Mouse (Mus musculus) intestine, embryonic 14.5 days (tissue): Measurements from ENCODE around the gene Ccdc77. TPM values are rescaled to one million over a fixed set of nuclear protein-coding genes. Genes with fewer than 3 reads are reported as not detected.

Experiments
- ATAC-seq: fragments of 200-750 bp; cut with Nextera tagmentation; replicated peaks from 2 replicates; pipeline ENCODE4 v1.8.0; 2017; ENCODE audit warnings: low read depth, moderate number of reproducible peaks, moderate TSS enrichment, moderate library complexity; ENCODE audit not compliant: low FRiP score, low TSS enrichment
- DNase-seq: peaks from one replicate; pipeline ENCODE4 v3.0.0-alpha.2; 2018; ENCODE audit warnings: low spot score
- H3K27ac ChIP-seq: fragments of 300-500 bp; sonication (generic); 2 replicates; pipeline ENCODE4 v1.5.1; 2014; ENCODE audit warnings: low read depth, mild to moderate bottlenecking, control low read depth
- H3K27me3 ChIP-seq: fragments of 300-500 bp; sonication (generic); replicated peaks from 2 replicates; pipeline ENCODE4 v1.6.1; 2014; ENCODE audit warnings: low read length, control low read depth; ENCODE audit not compliant: control insufficient read depth, insufficient read depth
- H3K36me3 ChIP-seq: fragments of 300-500 bp; sonication (generic); 2 replicates; pipeline ENCODE4 v1.6.1; 2014; ENCODE audit warnings: low read length, control low read depth; ENCODE audit not compliant: control insufficient read depth, insufficient read depth
- H3K4me1 ChIP-seq: fragments of 300-500 bp; sonication (generic); replicated peaks from 2 replicates; pipeline ENCODE4 v1.6.1; 2014; ENCODE audit warnings: low read length, control low read depth, mixed read lengths; ENCODE audit not compliant: control insufficient read depth, insufficient read depth
- H3K4me2 ChIP-seq: fragments of 300-500 bp; sonication (generic); 2 replicates; pipeline ENCODE4 v1.6.1; 2014; ENCODE audit warnings: low read length
- H3K4me3 ChIP-seq: fragments of 300-500 bp; sonication (generic); 2 replicates; pipeline ENCODE4 v1.5.1; 2014; ENCODE audit warnings: low read depth, low read length, control low read depth, mixed read lengths
- H3K9ac ChIP-seq: fragments of 300-500 bp; sonication (generic); 2 replicates; pipeline ENCODE4 v1.6.1; 2014; ENCODE audit warnings: mild to moderate bottlenecking, low read length
- H3K9me3 ChIP-seq: fragments of 300-500 bp; sonication (generic); 2 replicates; pipeline ENCODE4 v1.6.1; 2016; ENCODE audit warnings: low read length, control low read depth; ENCODE audit not compliant: control insufficient read depth
- WGBS: fragments of 180-500 bp; shearing (Covaris S2); extraction: QIAGEN DNeasy Blood & Tissue Kit; methylation state at CpG from one replicate; pipeline ENCODE4 v1.1.7; 2014; 5-methylcytosine and 5-hydroxymethylcytosine counted together
- polyA plus RNA-seq: library from polyadenylated mRNA; unstranded; fragments of >200 nt; fragmentation: Nextera tagmentation; extraction: Ambion mirVana; gene quantifications from 2 replicates; pipeline ENCODE4 v1.2.1, GENCODE M21; 2014

The Ccdc77 gene
- polyA plus RNA-seq, 1 experiment from 2014 or later, result 21.5 TPM

DNA sequence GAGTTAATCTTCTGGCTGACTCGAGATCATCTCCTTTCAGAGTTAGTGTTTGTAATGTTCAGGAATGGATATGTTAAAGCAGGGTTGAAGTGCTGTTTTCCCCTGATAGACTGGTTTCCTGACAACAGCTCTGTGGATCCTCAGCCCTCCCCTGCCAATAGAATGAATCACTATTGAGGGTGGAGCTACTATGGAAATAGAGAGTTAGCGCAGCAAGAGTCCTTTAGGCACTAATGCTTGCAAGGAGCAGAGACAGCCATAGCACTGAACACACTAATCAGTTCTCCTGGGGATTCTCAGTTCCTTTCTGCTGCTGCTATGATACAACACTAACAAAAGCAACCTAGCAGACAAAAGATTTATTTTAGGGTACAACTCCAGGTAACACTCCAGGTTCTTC, 43.8 kb downstream of the Ccdc77 start:
- Histone ChIP-seq H3K9me3 (no peaks in the 10 kb centered on the region), H3K36me3 (peaks cover 19% of the 10 kb centered on the region), H3K9ac (no peak overlapping the region), H3K27me3 (no peaks in the 10 kb centered on the region), H3K27ac (no peak overlapping the region), H3K4me1 (no peaks in the 10 kb centered on the region), H3K4me2 (no peak overlapping the region), H3K4me3 (no peak overlapping the region)
- 75% methylated on average over 2 of the region's 2 CpGs for WGBS
- DNase-seq (no peak), ATAC-seq (no peak)

DNA sequence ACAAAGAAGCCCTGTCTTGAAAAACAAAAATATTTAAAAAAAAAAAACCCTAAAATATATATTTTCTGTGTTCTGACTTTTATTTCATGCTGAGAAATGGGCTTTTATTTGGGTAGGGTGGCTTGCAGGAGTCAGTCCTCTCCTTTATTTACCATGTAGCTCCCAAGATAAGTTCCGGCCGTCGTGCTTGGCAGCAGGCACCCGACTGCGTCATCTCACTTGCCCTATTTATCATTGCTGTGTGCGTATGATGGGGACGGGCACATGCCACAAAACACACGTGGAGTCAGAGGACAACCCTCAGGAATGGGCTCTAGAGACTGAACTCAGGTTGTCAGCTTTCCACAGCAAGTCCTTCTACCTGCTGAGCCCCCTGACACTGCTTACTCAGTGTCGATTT, 45.0 kb downstream of the Ccdc77 start:
- Histone ChIP-seq H3K27me3 (no peaks in the 10 kb centered on the region), H3K9me3 (no peaks in the 10 kb centered on the region), H3K4me2 (no peak overlapping the region), H3K9ac (no peak overlapping the region), H3K4me1 (no peaks in the 10 kb centered on the region), H3K4me3 (no peak overlapping the region), H3K36me3 (0 out of 2 replicates have a peak, but pooled peaks cover 10% of the 10 kb centered on the region), H3K27ac (no peak overlapping the region)
- no peak for ATAC-seq
- 72% methylated on average over 9 of the region's 9 CpGs for WGBS
- no peak for DNase-seq

- no peak overlapping the region for H3K27ac ChIP-seq
- no peak overlapping the region for H3K9ac ChIP-seq
- H3K9me3 ChIP-seq, result no peaks in the 10 kb centered on the region
- 0 out of 2 replicates have a peak, but pooled peaks cover 3% of the 10 kb centered on the region for H3K36me3 ChIP-seq
- DNase-seq (no peak), ATAC-seq (peak; percentile 37; the same call in 1 of the 2 replicates)
- no peak overlapping the region for H3K4me2 ChIP-seq
- H3K4me1 ChIP-seq, result no peaks in the 10 kb centered on the region
- no peak overlapping the region for H3K4me3 ChIP-seq
- H3K27me3 ChIP-seq, result no peaks in the 10 kb centered on the region
- 51% methylated on average over 11 of the region's 11 CpGs for WGBS
Observed at GRCm38 (mm10) chr6:120318303-120318940, 45.8 kb downstream of the Ccdc77 start.

GRCm38 (mm10) chr6:120312443-120312842, 51.7 kb downstream of the Ccdc77 start:
- ATAC-seq, result no peak
- WGBS, result 77% methylated on average over 5 of the region's 5 CpGs
- no peak overlapping the region for H3K4me3 ChIP-seq

DNA sequence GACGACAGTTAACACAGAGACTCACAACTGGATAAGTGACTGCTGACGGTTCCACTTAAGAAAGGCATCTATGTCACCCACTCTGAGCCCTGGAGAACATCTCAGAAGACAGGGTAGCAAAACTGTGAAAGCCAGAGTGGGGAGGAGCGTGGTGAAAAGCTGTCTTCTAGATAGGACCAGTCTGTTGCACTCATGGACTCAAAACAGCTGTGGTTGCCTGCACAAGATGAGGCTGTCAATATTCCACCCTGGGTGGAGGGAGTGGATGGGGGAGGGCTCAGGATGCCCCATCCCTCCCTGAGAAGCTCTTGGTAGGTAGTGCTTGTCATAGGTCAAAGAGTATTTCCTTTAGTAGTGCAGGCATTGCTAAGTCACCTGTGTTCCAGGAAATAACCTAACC, 54.4 kb downstream of the Ccdc77 start:
- Histone ChIP-seq H3K36me3 (no peaks in the 10 kb centered on the region), H3K9me3 (no peaks in the 10 kb centered on the region), H3K9ac (no peak overlapping the region), H3K27ac (no peak overlapping the region), H3K4me3 (no peak overlapping the region), H3K27me3 (no peaks in the 10 kb centered on the region), H3K4me2 (no peak overlapping the region), H3K4me1 (no peaks in the 10 kb centered on the region)
- 34% methylated on average over 3 of the region's 3 CpGs for WGBS
- ATAC-seq (no peak), DNase-seq (no peak)

More at GRCm38 (mm10) chr6:120312443-120312842, 51.7 kb downstream of the Ccdc77 start:
- Histone ChIP-seq H3K9ac (no peak overlapping the region), H3K4me2 (no peak overlapping the region), H3K9me3 (no peaks in the 10 kb centered on the region), H3K4me1 (no peaks in the 10 kb centered on the region), H3K27me3 (no peaks in the 10 kb centered on the region), H3K27ac (no peak overlapping the region), H3K36me3 (no peaks in the 10 kb centered on the region)
- DNase-seq, result no peak

GRCm38 (mm10) chr6:120309338-120309737, 54.8 kb downstream of the Ccdc77 start:
- no peak overlapping the region for H3K9ac ChIP-seq
- ATAC-seq, result no peak
- 66% methylated on average over 9 of the region's 9 CpGs for WGBS
- DNase-seq, result no peak
- H3K36me3 ChIP-seq, result no peaks in the 10 kb centered on the region
- no peaks in the 10 kb centered on the region for H3K9me3 ChIP-seq
- no peaks in the 10 kb centered on the region for H3K4me1 ChIP-seq
- no peak overlapping the region for H3K4me3 ChIP-seq
- H3K4me2 ChIP-seq, result no peak overlapping the region
- H3K27ac ChIP-seq, result no peak overlapping the region
- H3K27me3 ChIP-seq, result no peaks in the 10 kb centered on the region

DNA sequence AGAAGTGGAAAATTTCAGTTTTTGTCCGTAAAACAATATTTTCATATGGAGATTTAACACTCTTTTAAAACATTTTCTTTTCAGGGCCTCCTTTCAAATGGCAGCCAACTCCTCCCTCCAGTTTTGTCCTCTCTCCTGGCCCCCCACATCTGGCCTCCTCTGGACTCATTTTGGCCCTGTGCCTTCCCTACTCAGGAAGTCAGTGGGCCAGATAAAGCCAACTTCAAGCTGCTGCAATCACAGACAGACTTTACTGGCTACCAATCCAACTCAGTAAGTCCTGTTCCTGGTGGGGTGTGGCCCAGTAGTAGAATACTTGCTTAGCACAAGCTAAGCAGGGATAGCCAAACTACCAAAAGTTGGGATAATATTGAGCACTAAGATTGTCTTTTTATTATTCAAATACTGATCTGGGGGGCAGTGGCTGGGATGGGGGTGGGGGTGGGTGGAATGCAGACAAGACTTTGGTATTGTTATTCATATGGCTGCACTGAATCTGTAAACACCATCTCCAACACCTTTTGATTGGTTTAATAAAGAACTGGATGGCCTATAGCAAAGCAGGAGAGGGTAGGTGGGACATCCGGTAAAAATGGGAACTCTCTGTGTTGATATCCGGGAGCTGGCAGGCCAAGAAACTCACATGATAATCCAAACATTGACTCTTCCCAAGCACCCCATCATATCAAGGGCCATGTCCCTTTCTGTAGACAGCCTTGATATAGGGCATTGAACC, 57.1 kb downstream of the Ccdc77 start:
- Histone ChIP-seq H3K4me1 (no peaks in the 10 kb centered on the region), H3K27ac (no peak overlapping the region), H3K36me3 (no peaks in the 10 kb centered on the region), H3K27me3 (no peaks in the 10 kb centered on the region), H3K4me2 (no peak overlapping the region), H3K4me3 (no peak overlapping the region), H3K9ac (no peak overlapping the region), H3K9me3 (no peaks in the 10 kb centered on the region)
- WGBS, result 83% methylated on average over 3 of the region's 3 CpGs
- ATAC-seq (no peak), DNase-seq (no peak)

- Histone ChIP-seq H3K9me3 (no peaks in the 10 kb centered on the region), H3K4me1 (no peaks in the 10 kb centered on the region), H3K27me3 (no peaks in the 10 kb centered on the region), H3K4me3 (no peak overlapping the region), H3K36me3 (no peaks in the 10 kb centered on the region), H3K4me2 (peak overlapping the region; percentile 34), H3K9ac (no peak overlapping the region), H3K27ac (no peak overlapping the region)
- DNase-seq (no peak), ATAC-seq (no peak)
- WGBS, result 24% methylated on average over 16 of the region's 16 CpGs
Observed at GRCm38 (mm10) chr6:120302755-120303316, 61.3 kb downstream of the Ccdc77 start.
